ENCODE assay signal across 14 mouse cellular contexts in genomic region chr2:118961546-118961945, GRCm38 (mm10). TPM values are rescaled to one million over a fixed set of nuclear protein-coding genes. Genes with fewer than 3 reads are reported as not detected.
DNase-seq lines count a peak whose midpoint lies in the region; ATAC-seq lines count a peak whose summit lies in the region.
"Had no signal": no experiment of that assay in that cellular context is flagged by ENCODE, and none has a peak within 500 bp of the region (broad histone marks: within the 10 kb centered on the region; RNA-seq: fewer than 3 reads in every experiment).

No protein-coding gene starts in this region.

- H3K9me3 ChIP-seq in embryonic facial prominence, embryonic 14.5 days (ENCODE audit: control insufficient read depth, low read length): no peaks in the 10 kb centered on the region
- H3K9me3 ChIP-seq in embryonic facial prominence, embryonic 10.5 days: no peaks in the 10 kb centered on the region
- H3K9me3 ChIP-seq: forebrain, embryonic 10.5 days; intestine, embryonic 15.5 days; limb, embryonic 10.5 days had no signal

- no peaks in the 10 kb centered on the region for H3K27me3 ChIP-seq in embryonic facial prominence, embryonic 14.5 days (replicated peaks; ENCODE audit: control insufficient read depth, insufficient read depth, low read length)
- H3K27me3 ChIP-seq in embryonic facial prominence, embryonic 10.5 days (replicated peaks; ENCODE audit: low read depth, poor library complexity, severe bottlenecking): no peaks in the 10 kb centered on the region
- H3K27me3 ChIP-seq: intestine, embryonic 15.5 days had no signal

- no peak for ATAC-seq in embryonic facial prominence, embryonic 14.5 days (ENCODE audit: low read depth)
- peak; percentile 68 for ATAC-seq in megakaryocyte progenitor cell, adult 5-6 weeks (replicated peaks; ENCODE audit: poor library complexity)
- ATAC-seq: intestine, embryonic 15.5 days had no signal

- H3K27ac ChIP-seq in embryonic facial prominence, embryonic 14.5 days (replicated peaks; ENCODE audit: low read depth, low read length): no peak overlapping the region
- H3K27ac ChIP-seq in embryonic facial prominence, embryonic 10.5 days (replicated peaks): no peak overlapping the region
- H3K27ac ChIP-seq: forebrain, embryonic 10.5 days; intestine, embryonic 15.5 days; limb, embryonic 10.5 days had no signal

- H3K4me1 ChIP-seq in embryonic facial prominence, embryonic 14.5 days (ENCODE audit: control insufficient read depth, insufficient read depth, low read length): no peaks in the 10 kb centered on the region
- H3K4me1 ChIP-seq in embryonic facial prominence, embryonic 10.5 days: peaks cover 10% of the 10 kb centered on the region
- H3K4me1 ChIP-seq: intestine, embryonic 15.5 days had no signal

- 42% methylated on average over 2 of the region's 2 CpGs for WGBS in embryonic facial prominence, embryonic 14.5 days
- WGBS in embryonic facial prominence, embryonic 10.5 days: 64% methylated on average over 2 of the region's 2 CpGs

- no peak overlapping the region for H3K9ac ChIP-seq in embryonic facial prominence, embryonic 14.5 days (ENCODE audit: low read depth, low read length)
- H3K9ac ChIP-seq: intestine, embryonic 15.5 days had no signal

- no peaks in the 10 kb centered on the region for H3K36me3 ChIP-seq in embryonic facial prominence, embryonic 14.5 days (ENCODE audit: control insufficient read depth, insufficient read depth, low read length)
- H3K36me3 ChIP-seq in embryonic facial prominence, embryonic 10.5 days (replicated peaks): no peaks in the 10 kb centered on the region
- H3K36me3 ChIP-seq: forebrain, embryonic 10.5 days; intestine, embryonic 15.5 days; limb, embryonic 10.5 days had no signal

- no peak overlapping the region for H3K4me3 ChIP-seq in embryonic facial prominence, embryonic 14.5 days (ENCODE audit: low read depth, low read length)
- no peak overlapping the region for H3K4me3 ChIP-seq in embryonic facial prominence, embryonic 10.5 days
- H3K4me3 ChIP-seq: forebrain, embryonic 10.5 days; intestine, embryonic 15.5 days; limb, embryonic 10.5 days had no signal

- H3K4me2 ChIP-seq in embryonic facial prominence, embryonic 14.5 days (ENCODE audit: low read depth, low read length): no peak overlapping the region
- H3K4me2 ChIP-seq: intestine, embryonic 15.5 days had no signal

- DNase-seq in embryonic facial prominence, embryonic 14.5 days (ENCODE audit: low spot score): peak; percentile 7
- no peak for DNase-seq in embryonic facial prominence, embryonic 10.5 days (ENCODE audit: low spot score)
- peak; percentile 67 for DNase-seq in NIH3T3 (ENCODE audit: low read depth)
- peak; percentile 63 for DNase-seq in c-Kit-positive CD71-negative TER-119-negative erythroid progenitor cells, embryonic 14.5 days (ENCODE audit: low read depth)
- DNase-seq in frontal cortex, postnatal 36 days (ENCODE audit: low spot score in 2 of 2): no peak
- DNase-seq in ovary, postnatal 10 days (ENCODE audit: low spot score): no peak
- DNase-seq in c-Kit-positive CD71-positive TER-119-positive erythroid progenitor cells, embryonic 14.5 days (ENCODE audit: low spot score): no peak
- DNase-seq: embryo, embryonic 11 days; gastrocnemius, postnatal 10 days; kidney, postnatal 4 days had no signal

RNA-seq across cellular contexts. Expression of gene Chst14, which starts 35.2 kb away (rescaled TPM):
- polyA plus RNA-seq in embryonic facial prominence, embryonic 14.5 days (2014; fragmentation: Nextera tagmentation; extraction: Ambion mirVana): 51.3 and 56.0 TPM in 2 replicates
- polyA plus RNA-seq in embryonic facial prominence, embryonic 10.5 days (2016; fragmentation: Nextera tagmentation; extraction: Ambion mirVana): 20.8 and 22.2 TPM in 2 replicates
- 4.6 and 5.7 TPM in 2 replicates for total RNA-seq in megakaryocyte progenitor cell, adult 5-6 weeks (2015)
- 1.5 and 4.7 TPM in 2 replicates for total RNA-seq in megakaryocyte progenitor cell, adult 5-6 weeks (2017)

Comparison
In these comparisons a context has a peak if more than half of its experiments do, and no peak if none do; other contexts are left out.
1. DNase-seq: peak in embryonic facial prominence, embryonic 14.5 days (single experiment), NIH3T3 (single experiment) and c-Kit-positive CD71-negative TER-119-negative erythroid progenitor cells, embryonic 14.5 days (single experiment); none in embryonic facial prominence, embryonic 10.5 days (single experiment), frontal cortex, postnatal 36 days (0 of 2), ovary, postnatal 10 days (single experiment) and c-Kit-positive CD71-positive TER-119-positive erythroid progenitor cells, embryonic 14.5 days (single experiment).